Comparison of ENCODE assay signal across 9 mouse cellular contexts in genomic region chr11:74946348-74946747, GRCm38 (mm10). TPM values are rescaled to one million over a fixed set of nuclear protein-coding genes. Genes with fewer than 3 reads are reported as not detected.
A peak's percentile ranks its signal among the peaks of the same experiment; 100 is the strongest.
DNase-seq lines count a peak whose midpoint lies in the region; ATAC-seq lines count a peak whose summit lies in the region.
"Had no signal": no experiment of that assay in that cellular context is flagged by ENCODE, and none has a peak within 500 bp of the region (broad histone marks: within the 10 kb centered on the region; RNA-seq: fewer than 3 reads in every experiment).

No protein-coding gene starts in this region.

- no peaks in the 10 kb centered on the region for H3K9me3 ChIP-seq in liver, embryonic 11.5 days (ENCODE audit: control insufficient read depth, low read length)
- no peaks in the 10 kb centered on the region for H3K9me3 ChIP-seq in intestine, embryonic 15.5 days

- no peaks in the 10 kb centered on the region for H3K27me3 ChIP-seq in liver, embryonic 11.5 days (replicated peaks; ENCODE audit: control insufficient read depth, insufficient read depth, low read length)
- H3K27me3 ChIP-seq in intestine, embryonic 15.5 days (replicated peaks): no peaks in the 10 kb centered on the region

- H3K27ac ChIP-seq in liver, embryonic 11.5 days (ENCODE audit: low read depth, low read length): no peak overlapping the region
- H3K27ac ChIP-seq in intestine, embryonic 15.5 days: no peak overlapping the region

- 82% methylated on average over 3 of the region's 3 CpGs for WGBS in liver, embryonic 11.5 days
- 73% methylated on average over 3 of the region's 3 CpGs for WGBS in intestine, embryonic 15.5 days

- peaks cover 9% of the 10 kb centered on the region for H3K36me3 ChIP-seq in liver, embryonic 11.5 days (ENCODE audit: control insufficient read depth, insufficient read depth, low read length)
- H3K36me3 ChIP-seq in intestine, embryonic 15.5 days: peaks cover 11% of the 10 kb centered on the region; the same call in 1 of the 2 replicates

- no peak for DNase-seq in frontal cortex, postnatal 14 days (ENCODE audit: low spot score in 2 of 2)
- DNase-seq in liver, embryonic 11.5 days (ENCODE audit: low spot score): no peak
- no peak for DNase-seq in liver
- peak; percentile 43 for DNase-seq in c-Kit-positive CD71-negative TER-119-negative erythroid progenitor cells, embryonic 14.5 days (ENCODE audit: low read depth)
- peak; percentile 80 for DNase-seq in lung, postnatal 36 days
- no peak for DNase-seq in adrenal gland, postnatal 4 days (ENCODE audit: low spot score in 2 of 2)

- H3K4me3 ChIP-seq in liver, embryonic 11.5 days (ENCODE audit: low read depth, low read length): no peak overlapping the region
- no peak overlapping the region for H3K4me3 ChIP-seq in intestine, embryonic 15.5 days (replicated peaks)
- H3K4me3 ChIP-seq: myocyte had no signal

- ATAC-seq in frontal cortex, adult (ENCODE audit: low TSS enrichment): peak; percentile 34; the same call in 1 of the 2 replicates
- 0 out of 2 replicates have a peak, but pooled peaks have one; percentile 5 for ATAC-seq in liver, embryonic 11.5 days (replicated peaks; ENCODE audit: low FRiP score)
- no peak for ATAC-seq in intestine, embryonic 15.5 days

- no peak overlapping the region for H3K4me2 ChIP-seq in liver, embryonic 11.5 days
- no peak overlapping the region for H3K4me2 ChIP-seq in intestine, embryonic 15.5 days (replicated peaks)

- H3K9ac ChIP-seq in liver, embryonic 11.5 days (ENCODE audit: low read depth, low read length): no peak overlapping the region
- H3K9ac ChIP-seq in intestine, embryonic 15.5 days: no peak overlapping the region

- no peaks in the 10 kb centered on the region for H3K4me1 ChIP-seq in liver, embryonic 11.5 days (replicated peaks; ENCODE audit: control insufficient read depth, insufficient read depth, low read length)
- no peaks in the 10 kb centered on the region for H3K4me1 ChIP-seq in intestine, embryonic 15.5 days (replicated peaks)

RNA-seq across cellular contexts. Expression of gene Srr, which starts 20.6 kb away (rescaled TPM):
- polyA plus RNA-seq in liver, embryonic 11.5 days (2014; fragmentation: Nextera tagmentation; extraction: Ambion mirVana): 10.0 and 10.1 TPM in 2 replicates
- total RNA-seq in adrenal gland, postnatal 4 days (2021): 10 to 100 TPM; 36.0 to 40.5 TPM
- polyA plus RNA-seq in intestine, embryonic 15.5 days (2015; fragmentation: Nextera tagmentation; extraction: Ambion mirVana): 16.1 and 16.6 TPM in 2 replicates

RNA-seq across cellular contexts. Expression of gene Smg6, which starts 20.7 kb away (rescaled TPM):
- 10.7 and 12.4 TPM in 2 replicates for polyA plus RNA-seq in liver, embryonic 11.5 days (2014; fragmentation: Nextera tagmentation; extraction: Ambion mirVana)
- total RNA-seq in adrenal gland, postnatal 4 days (2021): 10 to 100 TPM; 32.7 to 37.8 TPM
- 11.9 and 12.4 TPM in 2 replicates for polyA plus RNA-seq in intestine, embryonic 15.5 days (2015; fragmentation: Nextera tagmentation; extraction: Ambion mirVana)

RNA-seq across cellular contexts. Expression of gene Tsr1, which starts 48.5 kb away (rescaled TPM):
- 72.4 and 81.3 TPM in 2 replicates for polyA plus RNA-seq in liver, embryonic 11.5 days (2014; fragmentation: Nextera tagmentation; extraction: Ambion mirVana)
- total RNA-seq in adrenal gland, postnatal 4 days (2021): 10 to 100 TPM; 39.7 to 42.3 TPM
- 49.6 and 53.5 TPM in 2 replicates for polyA plus RNA-seq in intestine, embryonic 15.5 days (2015; fragmentation: Nextera tagmentation; extraction: Ambion mirVana)

RNA-seq across cellular contexts. Expression of gene Sgsm2, which starts 49.5 kb away (rescaled TPM):
- polyA plus RNA-seq in liver, embryonic 11.5 days (2014; fragmentation: Nextera tagmentation; extraction: Ambion mirVana): 4.2 TPM in 2 replicates
- total RNA-seq in adrenal gland, postnatal 4 days (2021): 10 to 100 TPM; 26.3 to 31.9 TPM
- polyA plus RNA-seq in intestine, embryonic 15.5 days (2015; fragmentation: Nextera tagmentation; extraction: Ambion mirVana): 5.1 TPM in 2 replicates

Comparison
In these comparisons a context has a peak if more than half of its experiments do, and no peak if none do; other contexts are left out.
1. DNase-seq: peak in c-Kit-positive CD71-negative TER-119-negative erythroid progenitor cells, embryonic 14.5 days (single experiment) and lung, postnatal 36 days (single experiment); none in frontal cortex, postnatal 14 days (0 of 2), liver, embryonic 11.5 days (single experiment), liver (single experiment) and adrenal gland, postnatal 4 days (0 of 2).